Mouse (Mus musculus) embryonic fibroblast, embryonic 13.5 days (primary cell): ENCODE results near the gene D1Pas1.

Source experiments
- CTCF ChIP-seq: IDR thresholded peaks from 2 replicates; pipeline ENCODE4 v1.5.1; 2011; ENCODE audit warnings: mild to moderate bottlenecking, control low read depth, low read length, moderate library complexity, borderline replicate concordance; ENCODE audit not compliant: insufficient read depth
- POLR2A ChIP-seq: IDR thresholded peaks from 2 replicates; pipeline ENCODE4 v1.6.1; 2011; ENCODE audit warnings: low read depth, mild to moderate bottlenecking, control low read depth, low read length, moderate library complexity

DNA sequence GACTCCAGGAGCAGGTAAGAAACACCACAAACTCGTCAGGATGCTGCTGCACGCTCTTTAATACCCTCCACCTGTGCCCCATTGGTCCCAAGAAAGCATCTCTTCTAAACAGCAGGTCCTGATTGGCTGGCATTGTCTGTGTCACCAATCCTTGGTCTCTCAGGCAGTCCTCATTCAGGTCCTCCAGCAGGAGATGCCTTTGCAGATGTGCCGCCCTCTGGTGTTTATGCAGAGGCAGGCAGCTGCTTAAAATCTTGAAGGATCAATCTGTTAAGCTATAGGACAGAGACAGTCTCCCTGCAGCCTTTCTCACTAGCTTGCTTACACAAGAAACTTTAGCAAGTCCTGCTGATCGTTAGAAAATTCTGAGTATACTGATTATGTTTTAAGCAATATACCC, 7.8 kb upstream of the D1Pas1 start:
- TF ChIP-seq CTCF (0 out of 2 replicates have a peak, but pooled peaks have one; percentile 2), POLR2A (no peak)
